Mouse (Mus musculus): ENCODE data around the gene Ubtf. TPM values are rescaled to one million over a fixed set of nuclear protein-coding genes. Genes with fewer than 3 reads are reported as not detected.
"Not testable (repeated sequence)": the region's sequence is repeated elsewhere in the genome, so short reads cannot be mapped to it uniquely, and the experiment has no call there.

Gene Ubtf
- polyA plus RNA-seq (2015; fragmentation: Nextera tagmentation; extraction: Ambion mirVana): 95.3 and 100 TPM in 2 replicates

DNA sequence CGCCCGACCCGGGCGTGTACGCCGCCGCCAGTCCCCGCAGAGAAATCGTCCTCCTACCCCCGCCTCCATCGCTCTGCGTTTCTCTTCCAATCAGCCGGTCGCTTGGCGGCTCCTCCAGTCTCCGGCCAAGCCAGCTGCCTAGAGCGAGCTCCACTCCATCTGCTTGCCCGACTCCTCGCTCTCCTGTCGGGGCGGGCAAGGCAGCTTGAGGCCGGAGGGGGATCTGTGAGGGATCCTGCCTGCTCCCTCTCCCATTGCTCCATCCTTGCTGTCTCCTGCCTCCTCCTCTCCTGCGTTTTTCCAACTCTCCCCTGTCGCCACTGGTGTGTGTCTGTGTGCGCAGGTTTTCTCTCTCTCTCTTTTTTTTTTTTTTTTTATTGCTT is at the start of gene Ubtf:
TSS of gene Ubtf (minus strand) at position 333 of the 383 bp plus-strand sequence.
- ATAC-seq (replicated peaks; ENCODE audit: low FRiP score): no peak
- Histone ChIP-seq H3K4me3 (replicated peaks) (peak within 1 kb of the TSS; percentile 100), H3K36me3 (peaks cover 14% of the 10 kb centered on the region), H3K27ac (peak within 1 kb of the TSS; percentile 99), H3K9ac (peak within 1 kb of the TSS; percentile 100), H3K4me2 (peak within 1 kb of the TSS; percentile 89), H3K27me3 (no peaks in the 10 kb centered on the region), H3K4me1 (peaks cover 23% of the 10 kb centered on the region), H3K9me3 (replicated peaks) (no peaks in the 10 kb centered on the region)
- under 1% methylated on average over 25 of the region's 25 CpGs for WGBS

DNA sequence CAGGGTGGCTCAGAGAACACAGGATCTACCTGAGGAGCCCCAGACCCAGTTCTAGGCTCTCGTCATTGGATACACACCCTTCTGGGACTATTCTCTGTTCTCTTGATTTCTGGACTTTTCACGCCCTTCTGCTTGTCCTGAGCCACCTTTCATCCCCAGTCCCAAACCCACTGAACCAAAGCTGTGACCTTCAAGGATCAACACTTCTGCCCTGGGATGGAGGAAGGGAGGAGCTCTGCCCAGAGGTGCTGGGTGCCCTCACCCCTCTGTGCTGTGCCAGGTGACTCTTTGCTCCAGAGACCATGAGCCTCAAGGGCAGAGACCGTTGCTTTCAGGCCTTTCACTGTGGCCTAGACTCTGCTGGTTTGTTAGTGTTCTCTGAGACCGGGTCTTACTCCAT is 49.7 kb upstream of the Ubtf start:
- 56% methylated on average over 4 of the region's 4 CpGs for WGBS
- Histone ChIP-seq H3K27me3 (peaks cover 16% of the 10 kb centered on the region), H3K36me3 (no peaks in the 10 kb centered on the region), H3K9me3 (replicated peaks) (no peaks in the 10 kb centered on the region), H3K4me3 (replicated peaks) (no peak overlapping the region), H3K4me1 (peaks cover 7% of the 10 kb centered on the region; the same call in 1 of the 2 replicates), H3K27ac (no peak overlapping the region), H3K4me2 (no peak overlapping the region), H3K9ac (no peak overlapping the region)
- no peak for ATAC-seq (replicated peaks; ENCODE audit: low FRiP score)

DNA sequence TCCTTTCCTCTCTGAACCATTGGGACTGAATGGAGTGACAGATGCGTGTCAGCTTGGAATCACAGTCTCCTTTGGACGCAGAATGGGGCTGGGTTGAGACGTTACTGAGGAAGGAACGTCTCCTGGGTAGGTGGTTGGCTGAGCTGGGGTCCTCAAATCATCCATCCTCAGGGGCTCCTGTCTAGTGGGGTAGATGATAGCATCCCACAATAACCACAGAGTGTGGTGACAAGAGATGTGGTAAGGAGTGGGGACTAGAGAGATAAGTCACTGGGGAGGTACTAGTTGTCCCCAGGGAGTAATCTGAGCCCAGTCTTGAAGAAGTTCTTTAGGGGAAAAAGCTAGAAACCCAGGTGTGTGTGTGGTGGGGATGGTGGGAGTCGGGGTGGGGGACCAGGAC is 48.8 kb upstream of the Ubtf start:
- no peak overlapping the region for H3K4me3 ChIP-seq (replicated peaks)
- 82% methylated on average over 5 of the region's 5 CpGs for WGBS
- no peaks in the 10 kb centered on the region for H3K36me3 ChIP-seq

DNA sequence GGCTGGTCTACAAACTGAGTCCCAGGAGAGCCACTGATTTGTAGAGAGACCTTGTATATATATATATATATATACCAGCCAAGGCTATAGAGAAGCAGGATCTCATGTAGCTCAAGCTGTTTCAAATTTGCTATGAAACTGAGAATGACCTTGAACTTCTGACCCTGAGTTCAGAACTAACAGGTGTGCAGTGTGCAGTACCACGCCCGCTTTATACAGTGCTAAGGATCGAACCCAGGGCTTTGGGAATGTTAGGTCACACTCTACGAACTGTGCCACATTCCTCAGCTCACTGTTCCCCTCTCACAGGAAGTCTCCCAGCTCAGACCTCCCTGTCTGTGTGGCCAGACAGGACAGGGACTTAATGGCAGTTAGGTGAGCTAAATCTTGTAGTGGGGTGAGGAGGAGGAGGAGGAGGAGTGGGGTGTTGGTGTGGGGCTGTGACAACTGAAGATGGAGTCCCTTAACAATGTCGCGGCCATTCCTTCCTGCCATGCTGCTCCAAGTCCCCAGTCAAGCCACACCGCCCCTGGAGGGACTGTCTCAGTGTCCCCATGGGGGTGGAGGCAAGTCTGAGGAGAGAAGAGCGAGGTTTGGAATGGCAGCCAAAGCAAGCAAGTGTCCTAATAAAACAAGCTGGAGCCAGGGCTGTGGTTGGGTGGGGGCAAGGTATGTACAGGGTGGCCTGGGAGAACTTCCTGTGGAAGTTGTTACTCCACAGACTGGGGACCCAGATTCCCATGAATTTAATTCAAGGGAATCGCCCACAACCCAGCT is 48.1 kb upstream of the Ubtf start:
- no peak overlapping the region for H3K27ac ChIP-seq
- 67% methylated on average over 9 of the region's 9 CpGs for WGBS
- H3K4me1 ChIP-seq: peaks cover 7% of the 10 kb centered on the region; the same call in 1 of the 2 replicates
- H3K9ac ChIP-seq: no peak overlapping the region
- H3K36me3 ChIP-seq: no peaks in the 10 kb centered on the region
- no peak overlapping the region for H3K4me2 ChIP-seq
- no peak overlapping the region for H3K4me3 ChIP-seq (replicated peaks)
- no peaks in the 10 kb centered on the region for H3K9me3 ChIP-seq (replicated peaks)
- ATAC-seq (replicated peaks; ENCODE audit: low FRiP score): no peak
- H3K27me3 ChIP-seq: peaks cover 7% of the 10 kb centered on the region

More for the DNA sequence above, 48.8 kb upstream of the Ubtf start:
- H3K27ac ChIP-seq: no peak overlapping the region
- no peak for ATAC-seq (replicated peaks; ENCODE audit: low FRiP score)
- H3K4me2 ChIP-seq: no peak overlapping the region
- peaks cover 7% of the 10 kb centered on the region; the same call in 1 of the 2 replicates for H3K4me1 ChIP-seq
- H3K9ac ChIP-seq: no peak overlapping the region
- H3K9me3 ChIP-seq (replicated peaks): no peaks in the 10 kb centered on the region
- H3K27me3 ChIP-seq: peaks cover 12% of the 10 kb centered on the region

DNA sequence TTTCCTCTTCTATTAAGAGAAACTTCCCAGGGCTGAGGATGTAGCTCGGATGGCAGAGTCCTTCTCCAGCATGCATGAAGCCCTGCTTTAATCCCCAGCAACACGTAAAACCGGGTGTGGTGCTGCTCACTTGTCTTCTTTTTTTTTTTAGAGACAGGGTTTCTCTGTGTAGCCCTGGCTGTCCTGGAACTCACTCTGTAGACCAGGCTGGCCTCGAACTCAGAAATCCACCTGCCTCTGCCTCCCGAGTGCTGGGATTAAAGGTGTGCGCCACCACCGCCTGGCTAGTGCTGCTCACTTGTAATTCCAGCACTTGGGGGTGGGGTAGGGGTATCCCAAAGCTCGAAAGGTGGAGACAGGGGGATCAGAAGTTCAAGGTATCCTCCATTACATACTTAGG is 46.6 kb upstream of the Ubtf start, which contains the start of gene Slc4a1:
TSS of gene Slc4a1 (minus strand) at position 101 of the 400 bp plus-strand sequence.
- H3K9ac ChIP-seq: not testable (repeated sequence)

DNA sequence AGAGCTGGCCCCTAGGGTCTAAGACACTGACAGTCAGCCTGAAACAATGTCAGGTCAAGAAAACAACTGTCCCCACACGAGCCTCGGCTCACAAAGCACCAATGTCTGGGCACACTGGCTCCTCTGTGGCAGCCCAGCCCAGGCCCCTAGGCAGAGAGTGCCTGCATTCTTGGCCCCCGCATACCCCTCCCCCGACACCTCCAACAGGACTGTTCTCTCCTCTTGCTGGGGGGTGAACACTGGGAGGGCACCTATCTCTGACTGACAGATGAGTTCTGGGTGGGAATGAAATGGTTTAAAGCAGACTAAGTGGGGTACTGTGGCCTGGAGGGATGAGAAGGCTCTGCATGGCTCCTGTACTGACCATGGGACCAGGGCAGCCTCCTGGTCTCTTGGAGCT is 46.2 kb upstream of the Ubtf start:
- Histone ChIP-seq H3K9me3 (replicated peaks) (no peaks in the 10 kb centered on the region), H3K36me3 (no peaks in the 10 kb centered on the region), H3K4me2 (no peak overlapping the region), H3K4me1 (peaks cover 7% of the 10 kb centered on the region; the same call in 1 of the 2 replicates), H3K9ac (no peak overlapping the region), H3K27me3 (no peaks in the 10 kb centered on the region), H3K4me3 (replicated peaks) (no peak overlapping the region), H3K27ac (no peak overlapping the region)
- no peak for ATAC-seq (replicated peaks; ENCODE audit: low FRiP score)
- 43% methylated on average over 4 of the region's 4 CpGs for WGBS

More for the DNA sequence above, 46.6 kb upstream of the Ubtf start, which contains the start of gene Slc4a1:
- WGBS: 87% methylated on average over 8 of the region's 8 CpGs
- ATAC-seq (replicated peaks; ENCODE audit: low FRiP score); H3K4me1 ChIP-seq; H3K27ac ChIP-seq; H3K36me3 ChIP-seq; H3K9me3 ChIP-seq (replicated peaks); H3K27me3 ChIP-seq; H3K4me3 ChIP-seq (replicated peaks); H3K4me2 ChIP-seq: not testable (repeated sequence)

DNA sequence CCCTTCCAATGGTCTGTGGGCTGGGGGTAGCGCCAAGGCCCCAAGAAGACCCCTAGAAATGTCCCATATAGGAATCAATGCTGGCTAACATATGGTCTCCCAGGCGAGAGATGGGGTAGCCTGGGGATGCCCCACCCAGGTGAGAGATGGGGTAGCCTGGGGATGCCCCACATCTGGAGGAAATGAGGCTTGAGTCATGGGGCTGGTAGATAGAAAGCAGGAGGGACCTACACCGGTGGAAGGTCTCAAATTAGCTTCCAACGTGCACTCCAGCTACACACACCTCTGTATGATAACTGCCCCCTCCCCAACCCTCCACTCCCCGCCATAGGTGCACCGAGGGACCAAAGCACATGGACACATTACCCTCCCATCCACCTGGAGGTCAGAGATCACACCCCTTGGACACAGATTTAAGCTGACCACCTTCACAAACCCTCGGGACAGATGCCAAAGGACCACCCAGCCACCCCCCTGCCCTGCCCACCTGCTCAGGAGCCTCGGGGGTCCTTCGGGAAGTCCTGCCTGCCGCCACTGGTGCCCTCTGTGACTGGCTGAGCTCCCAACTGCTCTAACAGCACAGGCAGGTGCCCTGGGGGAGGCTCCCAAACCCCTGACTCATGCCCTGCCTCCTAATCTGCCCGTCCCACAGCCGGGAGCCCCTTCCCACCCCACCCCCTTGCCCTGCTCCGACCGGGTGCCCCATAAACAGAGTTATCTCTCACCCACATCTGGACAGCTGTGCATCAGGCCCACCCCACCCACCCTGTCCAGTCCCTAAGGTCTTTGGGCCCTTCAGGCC is 45.2 kb upstream of the Ubtf start:
- no peaks in the 10 kb centered on the region for H3K9me3 ChIP-seq (replicated peaks)
- 66% methylated on average over 14 of the region's 14 CpGs for WGBS
- peaks cover 7% of the 10 kb centered on the region; the same call in 1 of the 2 replicates for H3K4me1 ChIP-seq
- no peak overlapping the region for H3K9ac ChIP-seq
- H3K27me3 ChIP-seq: no peaks in the 10 kb centered on the region
- no peaks in the 10 kb centered on the region for H3K36me3 ChIP-seq
- peak; percentile 85 for ATAC-seq (replicated peaks; ENCODE audit: low FRiP score)
- no peak overlapping the region for H3K4me3 ChIP-seq (replicated peaks)
- no peak overlapping the region for H3K4me2 ChIP-seq
- no peak overlapping the region for H3K27ac ChIP-seq

DNA sequence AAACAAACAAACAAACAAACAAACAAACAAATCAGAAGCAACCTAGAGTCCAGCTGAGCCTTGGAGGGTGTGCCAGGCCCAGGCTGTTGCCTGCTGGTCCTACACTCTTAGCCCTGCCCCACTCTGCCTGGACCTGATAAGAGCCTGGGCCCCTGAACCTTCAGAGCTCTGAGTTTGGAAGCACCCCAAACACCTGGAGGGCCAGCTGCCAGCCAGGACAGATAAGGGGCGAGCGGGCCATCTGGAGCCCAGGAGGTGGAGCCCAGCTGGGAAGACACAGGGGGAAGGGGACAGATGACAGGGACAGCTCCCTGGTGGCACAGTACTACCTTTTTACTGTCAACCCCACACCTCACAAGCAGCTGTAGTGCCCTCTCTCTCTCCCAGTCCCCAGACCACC is 44.1 kb upstream of the Ubtf start:
- Histone ChIP-seq H3K27ac (no peak overlapping the region), H3K9me3 (replicated peaks) (no peaks in the 10 kb centered on the region), H3K27me3 (no peaks in the 10 kb centered on the region), H3K4me2 (no peak overlapping the region), H3K9ac (no peak overlapping the region), H3K4me1 (no peaks in the 10 kb centered on the region; the same call in 1 of the 2 replicates), H3K36me3 (no peaks in the 10 kb centered on the region), H3K4me3 (replicated peaks) (no peak overlapping the region)
- WGBS: 60% methylated on average over 2 of the region's 2 CpGs
- ATAC-seq (replicated peaks; ENCODE audit: low FRiP score): peak; percentile 79

DNA sequence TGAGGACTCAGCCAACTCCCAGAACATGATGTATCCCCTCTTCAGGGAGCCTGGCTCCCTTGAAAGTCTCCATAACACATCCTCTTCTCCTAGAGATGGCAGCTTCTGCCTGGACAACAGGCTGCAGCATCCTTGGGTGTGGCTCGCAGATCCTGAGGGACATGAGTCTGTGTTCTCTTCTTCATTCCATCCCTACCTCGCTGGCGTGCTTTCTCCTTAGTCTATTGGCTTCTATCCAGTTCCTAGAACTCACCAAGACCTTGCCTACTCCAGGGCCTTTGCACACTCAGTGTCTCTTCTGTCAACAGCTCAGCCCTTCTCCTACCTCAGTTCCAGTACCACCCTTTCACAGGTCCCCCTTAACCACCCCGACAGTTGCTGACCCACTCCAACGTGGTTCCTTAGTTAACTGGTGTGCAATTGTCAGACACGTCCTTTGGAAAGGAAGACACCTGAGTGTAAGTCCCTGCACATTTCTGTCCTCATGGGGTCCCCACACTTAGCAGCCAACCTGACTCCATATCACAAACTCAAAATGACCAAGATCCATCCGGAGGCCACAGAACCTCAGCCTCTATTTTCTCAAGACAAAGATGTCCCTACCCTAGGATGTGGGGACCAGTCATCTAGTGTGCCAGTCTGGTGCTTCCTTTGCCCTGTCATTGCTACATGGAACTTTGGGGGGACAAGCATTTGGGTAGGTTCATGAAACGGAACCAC is 42.4 kb upstream of the Ubtf start:
- no peak overlapping the region for H3K4me2 ChIP-seq
- 0 out of 2 replicates have a peak, but pooled peaks cover under 1% of the 10 kb centered on the region for H3K27me3 ChIP-seq
- no peak for ATAC-seq (replicated peaks; ENCODE audit: low FRiP score)
- no peaks in the 10 kb centered on the region for H3K9me3 ChIP-seq (replicated peaks)
- H3K4me3 ChIP-seq (replicated peaks): no peak overlapping the region
- no peak overlapping the region for H3K9ac ChIP-seq
- no peak overlapping the region for H3K27ac ChIP-seq
- H3K4me1 ChIP-seq: 0 out of 2 replicates have a peak, but pooled peaks cover under 1% of the 10 kb centered on the region
- 90% methylated on average over 8 of the region's 8 CpGs for WGBS
- H3K36me3 ChIP-seq: no peaks in the 10 kb centered on the region

DNA sequence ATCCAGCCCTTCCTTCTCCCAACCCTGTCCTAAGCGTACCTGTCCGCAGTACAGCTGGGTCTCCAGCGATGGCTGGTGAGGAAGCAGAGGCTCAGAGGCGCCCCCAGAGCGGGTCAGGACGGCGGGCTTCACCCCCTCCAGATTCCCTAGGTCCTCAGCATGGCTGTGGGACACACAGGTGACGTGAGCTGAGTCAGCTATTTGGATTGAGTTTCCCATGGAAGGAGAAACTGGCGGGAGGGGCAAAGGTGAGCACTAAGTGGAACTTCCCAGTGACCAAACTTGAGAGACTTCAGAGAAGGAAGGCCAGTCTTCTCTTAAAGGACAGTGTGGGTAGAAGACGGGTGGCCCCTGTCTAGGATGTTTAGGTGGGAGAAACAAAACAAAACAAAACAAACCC is 38.8 kb upstream of the Ubtf start:
- Histone ChIP-seq H3K27ac (no peak overlapping the region), H3K4me3 (replicated peaks) (no peak overlapping the region), H3K9ac (no peak overlapping the region), H3K4me2 (no peak overlapping the region), H3K27me3 (peaks cover 11% of the 10 kb centered on the region; the same call in 1 of the 2 replicates), H3K9me3 (replicated peaks) (no peaks in the 10 kb centered on the region), H3K36me3 (no peaks in the 10 kb centered on the region), H3K4me1 (0 out of 2 replicates have a peak, but pooled peaks cover 2% of the 10 kb centered on the region)
- no peak for ATAC-seq (replicated peaks; ENCODE audit: low FRiP score)
- WGBS: 68% methylated on average over 10 of the region's 10 CpGs

DNA sequence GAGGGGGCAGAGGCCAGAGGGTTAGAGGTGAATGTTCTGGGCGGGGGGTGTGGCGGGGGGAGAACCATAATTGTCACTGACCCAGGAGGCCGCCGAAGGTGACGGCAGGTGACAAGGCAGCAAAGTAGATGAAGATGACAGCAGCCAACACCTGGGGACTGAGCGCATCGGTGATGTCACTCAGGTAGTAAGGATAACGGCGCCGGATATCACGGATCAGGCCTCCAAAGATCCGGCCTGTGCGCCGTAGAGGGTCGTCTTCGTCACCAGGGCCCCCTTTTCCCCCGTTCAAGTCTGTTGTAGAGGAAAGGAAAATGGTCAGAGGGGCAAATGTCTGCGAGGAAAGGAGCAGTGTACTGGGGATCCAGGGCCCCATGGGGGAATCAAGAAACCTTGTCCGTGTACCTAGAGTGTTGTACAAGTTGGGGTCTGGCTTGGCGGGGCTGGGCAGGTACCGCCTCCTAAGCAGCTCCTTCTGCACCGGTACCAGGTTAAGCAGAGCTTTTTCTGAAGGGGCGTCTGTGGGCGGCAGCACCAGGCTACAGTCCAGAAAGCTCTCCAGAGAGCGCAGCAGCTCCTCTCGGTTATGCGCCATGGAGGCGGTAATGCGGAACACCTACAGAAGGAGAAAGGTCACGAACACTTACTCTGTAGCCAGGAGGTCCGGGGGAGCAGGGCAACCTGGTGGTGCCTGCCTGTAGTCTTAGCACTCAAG is 37.3 kb upstream of the Ubtf start:
- Histone ChIP-seq H3K9me3 (replicated peaks) (no peaks in the 10 kb centered on the region), H3K36me3 (no peaks in the 10 kb centered on the region), H3K27ac (no peak overlapping the region), H3K9ac (no peak overlapping the region), H3K4me1 (peaks cover 13% of the 10 kb centered on the region), H3K4me2 (no peak overlapping the region), H3K4me3 (replicated peaks) (no peak overlapping the region), H3K27me3 (peaks cover 14% of the 10 kb centered on the region)
- 66% methylated on average over 31 of the region's 31 CpGs for WGBS
- no peak for ATAC-seq (replicated peaks; ENCODE audit: low FRiP score)
